Mouse (Mus musculus) CH12.LX (cell line): Measurements from ENCODE around the gene Gm11077. TPM values are rescaled to one million over a fixed set of nuclear protein-coding genes. Genes with fewer than 3 reads are reported as not detected.

Experiments
- DNase-seq: peaks from one replicate; pipeline ENCODE4 v3.0.0-alpha.2; 2013; ENCODE audit errors: extremely low read depth
- H3K27ac ChIP-seq: 2 replicates; pipeline ENCODE4 v1.5.1; 2012; ENCODE audit warnings: low read depth, mild to moderate bottlenecking, control low read depth, moderate library complexity; ENCODE audit not compliant: insufficient read depth
- H3K27me3 ChIP-seq: replicated peaks from 2 replicates; pipeline ENCODE3; 2012; ENCODE audit warnings: inconsistent platforms
- H3K36me3 ChIP-seq, 2 experiments: replicated peaks in 1 of 2; 2 replicates each; pipeline versions ENCODE3 to v1.6.1; 2012; ENCODE audit warnings: inconsistent platforms in 1 of 2, low read length in 1 of 2, mild to moderate bottlenecking in 1 of 2, mixed read lengths in 1 of 2, moderate library complexity in 1 of 2; ENCODE audit not compliant: control insufficient read depth in 1 of 2, insufficient read depth in 1 of 2
- H3K4me1 ChIP-seq, 2 experiments: 2 replicates each; pipeline ENCODE4 v1.6.1; 2012; ENCODE audit warnings: inconsistent platforms in 1 of 2, moderate library complexity in 1 of 2; ENCODE audit not compliant: insufficient read depth in 2 of 2, control insufficient read depth in 1 of 2
- H3K4me2 ChIP-seq: 2 replicates; pipeline ENCODE4 v1.6.1; 2012; ENCODE audit warnings: low read depth, mild to moderate bottlenecking, control low read depth; ENCODE audit not compliant: poor library complexity, insufficient read depth, severe bottlenecking
- H3K4me3 ChIP-seq, 3 experiments: fragments of 150-350 bp in 1 of 3; sonication (generic) in 1 of 3; replicated peaks in 1 of 3; 2 replicates each; pipeline versions ENCODE3 to v1.5.1; 2011 to 2012; ENCODE audit warnings: low read depth in 2 of 3, low read length in 2 of 3, mild to moderate bottlenecking in 2 of 3, moderate library complexity in 2 of 3, control low read depth in 1 of 3, improper control_type of control experiment in 1 of 3, inconsistent platforms in 1 of 3, mixed read lengths in 1 of 3; ENCODE audit not compliant: poor library complexity in 1 of 3
- H3K79me2 ChIP-seq: replicated peaks from 2 replicates; pipeline ENCODE4 v1.6.1; 2012; ENCODE audit warnings: mild to moderate bottlenecking, moderate library complexity; ENCODE audit not compliant: control insufficient read depth, poor library complexity, insufficient read depth, severe bottlenecking; ENCODE audit errors: extremely low read depth
- H3K9ac ChIP-seq: 2 replicates; pipeline ENCODE4 v1.6.1; 2012; ENCODE audit warnings: low read depth, mild to moderate bottlenecking, control low read depth, moderate library complexity; ENCODE audit not compliant: insufficient read depth
- H3K9me3 ChIP-seq: replicated peaks from 2 replicates; pipeline ENCODE3; 2012; ENCODE audit warnings: low read length, inconsistent platforms, mixed read lengths
- CHD1 ChIP-seq: IDR thresholded peaks from 2 replicates; pipeline ENCODE4 v1.6.1; 2012; ENCODE audit warnings: low read depth, low read length, improper control_type of control experiment, inconsistent platforms
- CTCF ChIP-seq, 2 experiments: IDR thresholded peaks in 1 of 2; conservative IDR thresholded peaks in 1 of 2; 2 replicates each; pipeline ENCODE4 v1.5.1; 2011 to 2012; ENCODE audit warnings: low read depth in 2 of 2, low read length in 2 of 2, improper control_type of control experiment in 1 of 2, inconsistent platforms in 1 of 2, mild to moderate bottlenecking in 1 of 2, moderate library complexity in 1 of 2
- E2F4 ChIP-seq: IDR thresholded peaks from 2 replicates; pipeline ENCODE4 v1.6.1; 2011; ENCODE audit warnings: low read depth, low read length, improper control_type of control experiment; ENCODE audit not compliant: insufficient replicate concordance
- EP300 ChIP-seq: IDR thresholded peaks from 2 replicates; pipeline ENCODE4 v1.6.1; 2011; ENCODE audit warnings: low read length, improper control_type of control experiment
- ETS1 ChIP-seq: conservative IDR thresholded peaks from 2 replicates; pipeline ENCODE4 v1.6.1; 2012; ENCODE audit warnings: low read depth, mild to moderate bottlenecking, inconsistent platforms, low read length, improper control_type of control experiment, moderate library complexity
- GABPA ChIP-seq: IDR thresholded peaks from 2 replicates; pipeline ENCODE4 v1.6.1; 2012; ENCODE audit warnings: low read depth, low read length, improper control_type of control experiment, inconsistent platforms; ENCODE audit not compliant: insufficient replicate concordance
- HCFC1 ChIP-seq: IDR thresholded peaks from 2 replicates; pipeline ENCODE4 v1.6.1; 2012; ENCODE audit warnings: low read depth, mild to moderate bottlenecking, inconsistent platforms, low read length, improper control_type of control experiment
- KAT2A ChIP-seq: IDR thresholded peaks from 2 replicates; pipeline ENCODE4 v1.6.1; 2012; ENCODE audit warnings: low read length, improper control_type of control experiment, inconsistent platforms; ENCODE audit not compliant: insufficient replicate concordance
- MAZ ChIP-seq: IDR thresholded peaks from 2 replicates; pipeline ENCODE4 v1.6.1; 2012; ENCODE audit warnings: low read depth, mild to moderate bottlenecking, inconsistent platforms, low read length, improper control_type of control experiment, moderate library complexity
- MEF2A ChIP-seq: IDR thresholded peaks from 2 replicates; pipeline ENCODE4 v1.6.1; 2014; ENCODE audit warnings: low read depth, mild to moderate bottlenecking, inconsistent platforms, low read length, improper control_type of control experiment, borderline replicate concordance
- NELFE ChIP-seq: IDR thresholded peaks from 2 replicates; pipeline ENCODE4 v1.6.1; 2011; ENCODE audit warnings: low read depth, low read length, improper control_type of control experiment
- POLR2A ChIP-seq: IDR thresholded peaks from 2 replicates; pipeline ENCODE4 v1.6.1; 2011; ENCODE audit warnings: low read depth, mild to moderate bottlenecking, improper control_type of control experiment, low read length
- RAD21 ChIP-seq: IDR thresholded peaks from 2 replicates; pipeline ENCODE4 v1.6.1; 2011; ENCODE audit warnings: low read depth, mild to moderate bottlenecking, low read length, improper control_type of control experiment, moderate library complexity
- RCOR1 ChIP-seq: conservative IDR thresholded peaks from 2 replicates; pipeline ENCODE4 v1.6.1; 2012; ENCODE audit warnings: low read depth, mild to moderate bottlenecking, inconsistent platforms, low read length, improper control_type of control experiment
- SIN3A ChIP-seq: IDR thresholded peaks from 2 replicates; pipeline ENCODE4 v1.6.1; 2012; ENCODE audit warnings: low read length, improper control_type of control experiment, inconsistent platforms
- TBP ChIP-seq: conservative IDR thresholded peaks from 2 replicates; pipeline ENCODE4 v1.6.1; 2011; ENCODE audit warnings: low read depth, low read length, improper control_type of control experiment
- TCF12 ChIP-seq: IDR thresholded peaks from 2 replicates; pipeline ENCODE4 v1.6.1; 2014; ENCODE audit warnings: low read depth, mild to moderate bottlenecking, inconsistent platforms, low read length, improper control_type of control experiment
- USF1 ChIP-seq: IDR thresholded peaks from 2 replicates; pipeline ENCODE4 v1.6.1; 2014; ENCODE audit warnings: low read depth, mild to moderate bottlenecking, inconsistent platforms, low read length, improper control_type of control experiment
- USF2 ChIP-seq: conservative IDR thresholded peaks from 2 replicates; pipeline ENCODE4 v1.6.1; 2011; ENCODE audit warnings: low read depth, low read length, improper control_type of control experiment
- ZC3H11A ChIP-seq: IDR thresholded peaks from 2 replicates; pipeline ENCODE4 v1.6.1; 2012; ENCODE audit warnings: low read depth, mild to moderate bottlenecking, inconsistent platforms, low read length, improper control_type of control experiment
- ZMIZ1 ChIP-seq: IDR thresholded peaks from 2 replicates; pipeline ENCODE4 v1.6.1; 2012; ENCODE audit warnings: low read depth, mild to moderate bottlenecking, inconsistent platforms, low read length, improper control_type of control experiment
- dilution Hi-C: fragments of 300-500 bp; cut with MboI; formaldehyde crosslinking; loops from 2 replicates; pipeline ENCODE4 v1.14.3; 2020; ENCODE audit warnings: low sequenced_read_pairs; ENCODE audit not compliant: extremely low pct_unique_long_range_greater_than_20kb, extremely low pct_ligation_motif_present
- in situ Hi-C: fragments of 300-500 bp; cut with MboI; formaldehyde crosslinking; loops from 3 replicates; pipeline ENCODE4 v1.14.3; 2019; ENCODE audit warnings: low sequenced_read_pairs, low pct_ligation_motif_present, low pct_unique_long_range_greater_than_20kb, mixed read lengths
- polyA plus RNA-seq: library from polyadenylated mRNA; unstranded; fragments of >175 nt; gene quantifications from 2 replicates; pipeline ENCODE4 v1.2.1, GENCODE M21; 2012; ENCODE audit warnings: low read depth; ENCODE audit not compliant: insufficient read length
- total RNA-seq, 2 experiments: library from RNA; depleted of rRNA; stranded (reverse); fragments of 300-350 nt in 1 of 2; fragments of >200 nt in 1 of 2; gene quantifications; 2 replicates each; pipeline ENCODE4 v1.2.3; 2012 to 2014

Gm11077 gene
- total and polyA plus RNA-seq, 3 experiments = not detected

DNA sequence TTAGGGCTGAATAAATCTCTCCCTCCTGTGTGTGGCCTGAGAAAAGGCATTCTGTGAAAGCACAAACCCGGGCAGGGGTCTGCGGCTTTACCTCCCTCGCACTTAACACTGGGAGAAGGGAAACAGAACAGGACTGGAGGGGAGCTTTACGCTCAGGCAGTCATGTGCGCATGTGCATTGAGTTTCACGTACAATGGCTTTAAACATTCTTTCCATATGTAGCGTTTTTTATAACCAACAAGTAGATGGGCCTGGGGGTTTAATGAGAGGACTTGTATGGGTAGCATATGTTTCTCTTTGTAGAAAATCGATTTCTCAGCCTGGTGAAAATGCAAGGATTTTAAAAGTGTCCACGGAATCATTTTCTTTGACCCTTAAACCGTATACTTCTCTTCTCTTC, 24.0 kb upstream of the Gm11077 start:
- dilution Hi-C loops (no loop called here), in situ Hi-C loops (no loop called here)
- no peaks in the 10 kb centered on the region for H3K27me3 ChIP-seq
- no peaks in the 10 kb centered on the region for H3K36me3 ChIP-seq
- H3K9me3 ChIP-seq = peaks cover 5% of the 10 kb centered on the region
- DNase-seq = no peak
- H3K79me2 ChIP-seq = no peaks in the 10 kb centered on the region
- H3K4me1 ChIP-seq = no peaks in the 10 kb centered on the region
- no peak overlapping the region for H3K9ac ChIP-seq
- H3K4me2 ChIP-seq = no peak overlapping the region
- no peak for TF ChIP-seq CHD1
- no peak for TF ChIP-seq KAT2A
- no peak for TF ChIP-seq ETS1
- no peak for TF ChIP-seq POLR2A
- no peak for TF ChIP-seq E2F4
- no peak for TF ChIP-seq NELFE
- TF ChIP-seq USF1 = no peak
- no peak for TF ChIP-seq HCFC1
- TF ChIP-seq MAZ = no peak
- TF ChIP-seq RAD21 = no peak
- TF ChIP-seq ZC3H11A = no peak
- no peak for TF ChIP-seq RCOR1
- TF ChIP-seq EP300 = no peak
- no peak for TF ChIP-seq GABPA
- no peak for TF ChIP-seq TCF12
- TF ChIP-seq SIN3A = no peak
- TF ChIP-seq USF2 = no peak
- no peak for TF ChIP-seq MEF2A
- no peak for TF ChIP-seq ZMIZ1
- H3K4me3 ChIP-seq = no peak overlapping the region
- no peak overlapping the region for H3K27ac ChIP-seq

DNA sequence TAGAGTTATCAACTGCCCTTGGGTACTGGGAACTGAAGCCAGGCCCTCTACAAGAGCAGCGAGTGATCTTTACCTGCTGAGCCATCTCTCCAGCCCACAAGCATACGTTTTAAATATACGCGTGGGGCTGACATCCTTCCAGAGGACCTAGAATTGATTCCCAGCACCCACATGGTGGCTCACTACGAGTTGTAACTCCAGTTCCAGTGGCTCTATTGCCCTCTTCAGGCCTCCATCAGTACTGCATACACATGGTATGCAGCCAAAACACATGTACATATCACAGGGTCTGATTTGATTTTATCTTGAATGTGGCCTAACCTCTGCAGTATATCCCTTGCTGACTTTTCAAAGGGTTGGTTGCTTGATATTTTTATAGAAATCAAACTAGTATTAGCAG, 23.0 kb upstream of the Gm11077 start:
- Histone ChIP-seq H3K9me3 (peaks cover 3% of the 10 kb centered on the region), H3K79me2 (no peaks in the 10 kb centered on the region), H3K4me2 (no peak overlapping the region), H3K36me3 (no peaks in the 10 kb centered on the region), H3K4me3 (no peak overlapping the region), H3K4me1 (no peaks in the 10 kb centered on the region), H3K9ac (no peak overlapping the region), H3K27me3 (no peaks in the 10 kb centered on the region), H3K27ac (no peak overlapping the region)
- dilution Hi-C loops (no loop called here), in situ Hi-C loops (no loop called here)
- DNase-seq = no peak
- TF ChIP-seq TBP (no peak), CTCF (conservative IDR thresholded peaks at IDR 0.05 in 1 of 2, IDR thresholded peaks at IDR 0.05 in 1 of 2; ENCODE audit: low read depth in 2 of 2, low read length in 2 of 2) (peak in 1 of 2 experiments; percentile 2; a peak in 1 of 4 replicates)
